Mouse (Mus musculus) large intestine, adult 2 months (tissue): Measurements from ENCODE around the gene Depdc1b. TPM values are rescaled to one million over a fixed set of nuclear protein-coding genes. Genes with fewer than 3 reads are reported as not detected.
A peak's percentile ranks its signal among the peaks of the same experiment; 100 is the strongest.

Experiments used
- DNase-seq: peaks from one replicate; pipeline ENCODE4 v3.0.0-alpha.2; 2012; ENCODE audit warnings: low read depth, low spot score
- WGBS: fragments of 180-500 bp; shearing (Covaris S2); methylation state at CpG from one replicate; pipeline ENCODE4 v1.1.7; 2018; 5-methylcytosine and 5-hydroxymethylcytosine counted together
- polyA plus RNA-seq: library from polyadenylated mRNA; depleted of rRNA; stranded (reverse); fragments of >200 nt; gene quantifications from 2 replicates; pipeline ENCODE4 v1.2.3, GENCODE M21; 2012

Depdc1b gene
- polyA plus RNA-seq, 1 experiment: 2.5 TPM

- DNase-seq: no peak
- 64% methylated on average over 2 of the region's 2 CpGs for WGBS
Observed at GRCm38 (mm10) chr13:108304680-108305079, 11.5 kb upstream of the Depdc1b start.

GRCm38 (mm10) chr13:108316487-108316903 lies 363 bp downstream of the Depdc1b start:
- DNase-seq: no peak
- under 1% methylated on average over 32 of the region's 32 CpGs for WGBS

GRCm38 (mm10) chr13:108317414-108317813 lies 1.3 kb downstream of the Depdc1b start:
- no peak for DNase-seq
- 87% methylated on average over 2 of the region's 2 CpGs for WGBS

- no peak for DNase-seq
- WGBS: 94% methylated on average over 8 of the region's 8 CpGs
Observed at GRCm38 (mm10) chr13:108319028-108319427, 2.9 kb downstream of the Depdc1b start.

- no peak for DNase-seq
- 88% methylated on average over 8 of the region's 8 CpGs for WGBS
Observed at GRCm38 (mm10) chr13:108320216-108320615, 4.1 kb downstream of the Depdc1b start.

GRCm38 (mm10) chr13:108322466-108322865 lies 6.3 kb downstream of the Depdc1b start:
- WGBS: 95% methylated on average over 2 of the region's 2 CpGs
- no peak for DNase-seq

- 89% methylated on average over 2 of the region's 2 CpGs for WGBS
- no peak for DNase-seq
Observed at GRCm38 (mm10) chr13:108323317-108323716, 7.2 kb downstream of the Depdc1b start.

- DNase-seq: no peak
- WGBS: 83% methylated on average over 22 of the region's 22 CpGs
Observed at GRCm38 (mm10) chr13:108323866-108324829, 8.0 kb downstream of the Depdc1b start.

- WGBS: 88% methylated on average over 5 of the region's 5 CpGs
- DNase-seq: no peak
Observed at GRCm38 (mm10) chr13:108325871-108326270, 9.7 kb downstream of the Depdc1b start.

GRCm38 (mm10) chr13:108326351-108326750 lies 10.2 kb downstream of the Depdc1b start:
- no peak for DNase-seq
- WGBS: 91% methylated on average over 10 of the region's 10 CpGs

- DNase-seq: no peak
- WGBS: 79% methylated on average over 7 of the region's 7 CpGs
Observed at GRCm38 (mm10) chr13:108327047-108327446, 10.9 kb downstream of the Depdc1b start.

GRCm38 (mm10) chr13:108328406-108329180 lies 12.5 kb downstream of the Depdc1b start:
- 89% methylated on average over 21 of the region's 21 CpGs for WGBS

GRCm38 (mm10) chr13:108329693-108330092 lies 13.6 kb downstream of the Depdc1b start:
- 53% methylated on average over 3 of the region's 3 CpGs for WGBS
- no peak for DNase-seq

More at GRCm38 (mm10) chr13:108328406-108329180, 12.5 kb downstream of the Depdc1b start:
- no peak for DNase-seq

GRCm38 (mm10) chr13:108335257-108336003 lies 19.3 kb downstream of the Depdc1b start:
- WGBS: 61% methylated on average over 15 of the region's 15 CpGs
- no peak for DNase-seq

- no peak for DNase-seq
- 93% methylated on average over 11 of the region's 11 CpGs for WGBS
Observed at GRCm38 (mm10) chr13:108336192-108336591, 20.1 kb downstream of the Depdc1b start.

GRCm38 (mm10) chr13:108337340-108337739 lies 21.2 kb downstream of the Depdc1b start:
- no peak for DNase-seq
- WGBS: 59% methylated on average over 6 of the region's 6 CpGs

GRCm38 (mm10) chr13:108338076-108338836 lies 22.1 kb downstream of the Depdc1b start:
- WGBS: 31% methylated on average over 7 of the region's 7 CpGs
- DNase-seq: peak; percentile 50

- 33% methylated on average over 10 of the region's 10 CpGs for WGBS
- DNase-seq: no peak
Observed at GRCm38 (mm10) chr13:108339907-108340596, 23.9 kb downstream of the Depdc1b start.
